Mouse (Mus musculus) gastrocnemius, postnatal 10 days (tissue): Measurements from ENCODE around the gene Gpr6. TPM values are rescaled to one million over a fixed set of nuclear protein-coding genes. Genes with fewer than 3 reads are reported as not detected.

Experiments used
- DNase-seq: peaks from one replicate; pipeline ENCODE4 v3.0.0; 2021; ENCODE audit warnings: mixed read lengths
- long read RNA-seq, 2 experiments: library from polyadenylated mRNA; stranded (forward); transcript quantifications; one replicate each; pipeline ENCODE4 v2.0.0; 2021
- total RNA-seq, 2 experiments: library from RNA; stranded (reverse); gene quantifications; 2 replicates each; pipeline ENCODE4 v1.2.3; 2021

Gpr6 gene
- total RNA-seq: not detected
- long read RNA-seq, experiment 1: 0 reads
- long read RNA-seq, experiment 2: 0 reads

- no peak for DNase-seq
Observed at GRCm38 (mm10) chr10:41072116-41072515, at the start of gene Gpr6. TSS of gene Gpr6 (minus strand) at chr10:41072285.

- no peak for DNase-seq
Observed at GRCm38 (mm10) chr10:41100060-41100459, 28.0 kb upstream of the Gpr6 start.

- no peak for DNase-seq
Observed at GRCm38 (mm10) chr10:41098137-41098536, 26.1 kb upstream of the Gpr6 start.

GRCm38 (mm10) chr10:41088852-41089251 is 16.8 kb upstream of the Gpr6 start:
- DNase-seq: no peak

GRCm38 (mm10) chr10:41071696-41072095 is 389 bp downstream of the Gpr6 start:
- DNase-seq: peak; percentile 45

GRCm38 (mm10) chr10:41070693-41071651 is 1.1 kb downstream of the Gpr6 start:
- no peak for DNase-seq

- DNase-seq: no peak
Observed at GRCm38 (mm10) chr10:41060250-41060831, 11.7 kb downstream of the Gpr6 start.

GRCm38 (mm10) chr10:41055581-41055980 is 16.5 kb downstream of the Gpr6 start:
- no peak for DNase-seq

GRCm38 (mm10) chr10:41054005-41054404 is 18.1 kb downstream of the Gpr6 start:
- no peak for DNase-seq

GRCm38 (mm10) chr10:41042272-41042671 is 29.8 kb downstream of the Gpr6 start:
- no peak for DNase-seq

GRCm38 (mm10) chr10:41041478-41041877 is 30.6 kb downstream of the Gpr6 start:
- DNase-seq: no peak

- no peak for DNase-seq
Observed at GRCm38 (mm10) chr10:41040530-41041085, 31.5 kb downstream of the Gpr6 start.

- DNase-seq: no peak
Observed at GRCm38 (mm10) chr10:41038476-41038875, 33.6 kb downstream of the Gpr6 start.

GRCm38 (mm10) chr10:41037722-41038121 is 34.4 kb downstream of the Gpr6 start:
- DNase-seq: no peak

GRCm38 (mm10) chr10:41032811-41033210 is 39.3 kb downstream of the Gpr6 start:
- no peak for DNase-seq

GRCm38 (mm10) chr10:41024860-41025259 is 47.2 kb downstream of the Gpr6 start:
- no peak for DNase-seq

GRCm38 (mm10) chr10:41024406-41024805 is 47.7 kb downstream of the Gpr6 start:
- DNase-seq: no peak

GRCm38 (mm10) chr10:41022226-41022625 is 49.9 kb downstream of the Gpr6 start:
- DNase-seq: no peak

Other genes with a start within 250 kb of the Gpr6 start
- 10 to 100 TPM; 11.1 to 11.8 TPM for gene Cdc40, start 189.0 kb downstream of the Gpr6 start, total RNA-seq
- gene Wasf1, start 188.8 kb downstream of the Gpr6 start, total RNA-seq: 1 to 10 TPM; 2.0 to 2.6 TPM
- gene Fig4, start 231.0 kb upstream of the Gpr6 start, total RNA-seq: 1 to 10 TPM; 7.6 to 9.9 TPM
- gene Ak9, start 231.7 kb upstream of the Gpr6 start, total RNA-seq: not detected